Mouse (Mus musculus) intestine, embryonic 15.5 days (tissue): ENCODE measurements around the gene Vps36. TPM values are rescaled to one million over a fixed set of nuclear protein-coding genes. Genes with fewer than 3 reads are reported as not detected.
A peak's percentile ranks its signal among the peaks of the same experiment; 100 is the strongest.

Experiments
- ATAC-seq: fragments of 200-750 bp; cut with Nextera tagmentation; 2 replicates; pipeline ENCODE4 v1.8.0; 2017; ENCODE audit warnings: moderate TSS enrichment, moderate library complexity
- H3K27ac ChIP-seq: fragments of 300-500 bp; sonication (generic); 2 replicates; pipeline ENCODE4 v1.5.1; 2015; ENCODE audit warnings: mild to moderate bottlenecking, inconsistent platforms
- H3K27me3 ChIP-seq: fragments of 300-500 bp; sonication (generic); replicated peaks from 2 replicates; pipeline ENCODE4 v1.6.1; 2015; ENCODE audit warnings: inconsistent platforms
- H3K36me3 ChIP-seq: fragments of 300-500 bp; sonication (generic); 2 replicates; pipeline ENCODE4 v1.6.1; 2015; ENCODE audit warnings: inconsistent platforms
- H3K4me1 ChIP-seq: fragments of 300-500 bp; sonication (generic); replicated peaks from 2 replicates; pipeline ENCODE4 v1.6.1; 2015; ENCODE audit warnings: inconsistent platforms
- H3K4me2 ChIP-seq: fragments of 300-500 bp; sonication (generic); replicated peaks from 2 replicates; pipeline ENCODE4 v1.6.1; 2015; ENCODE audit warnings: mild to moderate bottlenecking, inconsistent platforms
- H3K4me3 ChIP-seq: fragments of 300-500 bp; sonication (generic); replicated peaks from 2 replicates; pipeline ENCODE4 v1.5.1; 2015; ENCODE audit warnings: inconsistent platforms
- H3K9ac ChIP-seq: fragments of 300-500 bp; sonication (generic); 2 replicates; pipeline ENCODE4 v1.6.1; 2015; ENCODE audit warnings: inconsistent platforms
- H3K9me3 ChIP-seq: fragments of 300-500 bp; sonication (generic); 2 replicates; pipeline ENCODE4 v1.6.1; 2016; ENCODE audit warnings: inconsistent platforms
- WGBS: fragments of 180-500 bp; shearing (Covaris S2); methylation state at CpG from one replicate; pipeline ENCODE4 v1.1.7; 2015; 5-methylcytosine and 5-hydroxymethylcytosine counted together
- polyA plus RNA-seq: library from polyadenylated mRNA; unstranded; fragments of >200 nt; fragmentation: Nextera tagmentation; extraction: Ambion mirVana; gene quantifications from 2 replicates; pipeline ENCODE4 v1.2.1, GENCODE M21; 2015

The Vps36 gene
- polyA plus RNA-seq, 1 experiment from 2014 or later = 37.1 TPM

DNA sequence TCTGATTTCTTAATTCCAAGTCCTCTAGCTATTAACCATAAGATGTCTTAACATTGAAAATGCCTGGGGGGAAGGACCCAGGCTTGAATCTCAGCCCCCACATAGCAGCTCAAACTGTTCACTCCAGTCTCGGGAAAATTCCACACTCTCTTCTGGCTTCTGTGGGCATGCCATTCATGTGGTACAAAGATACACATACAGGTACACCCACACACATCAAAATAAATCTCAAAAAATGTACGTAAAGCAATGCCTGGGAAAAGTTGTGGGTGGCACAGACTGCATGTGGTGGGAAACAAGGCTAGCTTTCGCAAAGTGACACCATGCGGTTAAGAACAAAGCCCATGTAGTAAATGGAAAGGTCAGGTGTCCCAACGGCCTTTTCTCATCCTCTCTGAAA is 23.4 kb upstream of the Vps36 start:
- Histone ChIP-seq H3K4me1 (0 out of 2 replicates have a peak, but pooled peaks cover 6% of the 10 kb centered on the region), H3K36me3 (peaks cover 12% of the 10 kb centered on the region), H3K4me3 (no peak overlapping the region), H3K27me3 (no peaks in the 10 kb centered on the region), H3K9ac (no peak overlapping the region), H3K9me3 (no peaks in the 10 kb centered on the region), H3K27ac (no peak overlapping the region), H3K4me2 (no peak overlapping the region)
- no peak for ATAC-seq
- WGBS = 93% methylated on average over 5 of the region's 5 CpGs

DNA sequence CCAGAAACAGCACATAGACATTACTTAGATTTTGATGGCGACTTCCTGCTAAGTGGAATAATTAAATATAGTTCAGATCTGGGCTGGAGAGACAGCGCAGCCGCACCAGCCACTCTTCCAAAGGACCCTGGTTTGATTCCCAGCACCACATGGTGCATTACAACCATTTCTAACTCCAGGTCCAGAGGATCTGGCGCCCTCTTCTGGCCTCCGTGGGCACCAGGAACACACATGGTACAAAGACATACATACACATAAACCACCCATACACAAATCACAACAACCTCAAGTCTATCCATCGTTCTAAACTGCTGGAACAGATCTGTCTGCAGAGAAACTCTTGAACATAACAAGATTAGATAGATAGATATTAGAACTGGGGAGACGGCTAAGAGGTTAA is 16.6 kb upstream of the Vps36 start:
- Histone ChIP-seq H3K4me1 (no peaks in the 10 kb centered on the region), H3K4me3 (no peak overlapping the region), H3K27ac (no peak overlapping the region), H3K9ac (no peak overlapping the region), H3K4me2 (no peak overlapping the region), H3K27me3 (no peaks in the 10 kb centered on the region), H3K9me3 (no peaks in the 10 kb centered on the region), H3K36me3 (peaks cover 20% of the 10 kb centered on the region)
- no peak for ATAC-seq
- WGBS = 97% methylated on average over 7 of the region's 7 CpGs

DNA sequence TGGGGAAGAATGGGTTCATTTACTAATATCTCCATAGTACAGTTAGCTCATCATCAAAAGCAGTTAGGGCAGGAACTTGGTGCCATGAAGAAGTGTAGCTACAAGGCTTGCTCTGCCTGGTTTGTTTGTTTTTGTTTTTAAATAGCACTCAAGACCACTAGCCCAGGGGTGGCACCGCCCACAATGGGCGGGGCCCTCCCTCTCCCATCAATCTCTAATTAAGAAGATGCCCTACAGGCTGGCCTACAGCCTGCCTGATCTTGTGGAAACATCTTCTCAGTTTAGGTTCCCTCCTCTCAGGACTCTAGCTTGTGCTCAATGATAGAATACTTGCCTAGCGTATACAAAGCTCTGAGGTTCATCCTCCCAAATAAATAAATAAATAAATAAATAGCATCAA is 7.7 kb upstream of the Vps36 start:
- no peak overlapping the region for H3K27ac ChIP-seq
- H3K4me2 ChIP-seq = peak overlapping the region; percentile 77
- no peaks in the 10 kb centered on the region for H3K27me3 ChIP-seq
- peak overlapping the region; percentile 59 for H3K9ac ChIP-seq
- peak; percentile 52 for ATAC-seq
- peak overlapping the region; percentile 70 for H3K4me3 ChIP-seq
- 0 out of 2 replicates have a peak, but pooled peaks cover 10% of the 10 kb centered on the region for H3K4me1 ChIP-seq
- WGBS = under 1% methylated on average over 3 of the region's 3 CpGs
- no peaks in the 10 kb centered on the region for H3K36me3 ChIP-seq
- no peaks in the 10 kb centered on the region for H3K9me3 ChIP-seq

DNA sequence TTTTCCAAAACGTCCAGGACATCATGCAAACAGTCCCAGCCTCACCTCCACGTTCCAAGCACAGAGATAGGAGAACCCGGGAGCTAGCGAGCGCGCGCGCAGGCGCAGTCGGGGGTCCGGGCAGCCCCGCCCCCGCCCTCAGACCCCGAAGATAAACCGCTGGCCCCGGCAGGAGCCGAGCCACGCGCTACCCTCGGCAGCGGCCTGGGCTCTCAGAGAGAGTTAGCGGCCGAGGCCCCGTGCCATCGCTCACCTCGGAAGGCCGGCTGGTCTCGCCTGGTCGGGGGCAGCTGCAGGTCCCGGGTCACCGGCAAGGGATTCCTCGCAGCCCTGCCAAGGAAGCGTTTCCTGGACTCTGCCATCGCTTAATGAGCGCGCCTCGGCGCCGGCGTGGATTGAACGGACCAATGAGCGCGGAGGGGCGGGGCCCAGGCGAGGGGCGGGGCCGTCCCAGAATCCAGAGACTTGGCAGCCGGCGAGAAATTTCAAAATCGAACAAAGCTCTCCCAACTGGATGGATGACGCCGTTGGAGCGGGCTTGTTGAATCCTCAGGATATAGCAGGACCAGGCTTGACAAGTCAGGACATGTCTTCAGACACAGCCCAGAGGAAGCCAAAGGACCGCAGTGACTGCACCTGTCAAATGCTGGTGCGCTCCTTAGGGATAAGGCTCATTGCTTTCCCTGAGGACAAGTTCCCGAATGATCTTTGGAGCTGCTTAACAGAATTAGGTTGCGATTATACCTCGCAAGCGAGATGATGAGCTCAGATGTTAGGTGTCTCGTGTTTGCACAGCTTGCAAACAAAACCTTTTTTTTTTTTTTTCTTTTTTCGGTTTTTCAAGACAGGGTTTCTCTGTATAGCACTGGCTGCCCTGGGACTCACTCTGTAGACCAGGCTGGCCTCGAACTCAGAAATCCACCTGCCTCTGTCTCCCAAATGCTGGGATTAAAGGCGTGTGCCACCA is 6.9 kb upstream of the Vps36 start, which contains the start of gene Ckap2:
Gene Ckap2 (minus strand): TSS at position 389 of the 967 bp plus-strand sequence.
- Histone ChIP-seq H3K4me2 (peak within 1 kb of the TSS; percentile 77), H3K27me3 (no peaks in the 10 kb centered on the region), H3K27ac (peak within 1 kb of the TSS; percentile 78), H3K36me3 (no peaks in the 10 kb centered on the region), H3K4me1 (0 out of 2 replicates have a peak, but pooled peaks cover 10% of the 10 kb centered on the region), H3K4me3 (peak within 1 kb of the TSS; percentile 70), H3K9ac (peak within 1 kb of the TSS; percentile 59), H3K9me3 (no peaks in the 10 kb centered on the region)
- peak; percentile 99 for ATAC-seq
- WGBS = 2% methylated on average over 63 of the region's 63 CpGs

DNA sequence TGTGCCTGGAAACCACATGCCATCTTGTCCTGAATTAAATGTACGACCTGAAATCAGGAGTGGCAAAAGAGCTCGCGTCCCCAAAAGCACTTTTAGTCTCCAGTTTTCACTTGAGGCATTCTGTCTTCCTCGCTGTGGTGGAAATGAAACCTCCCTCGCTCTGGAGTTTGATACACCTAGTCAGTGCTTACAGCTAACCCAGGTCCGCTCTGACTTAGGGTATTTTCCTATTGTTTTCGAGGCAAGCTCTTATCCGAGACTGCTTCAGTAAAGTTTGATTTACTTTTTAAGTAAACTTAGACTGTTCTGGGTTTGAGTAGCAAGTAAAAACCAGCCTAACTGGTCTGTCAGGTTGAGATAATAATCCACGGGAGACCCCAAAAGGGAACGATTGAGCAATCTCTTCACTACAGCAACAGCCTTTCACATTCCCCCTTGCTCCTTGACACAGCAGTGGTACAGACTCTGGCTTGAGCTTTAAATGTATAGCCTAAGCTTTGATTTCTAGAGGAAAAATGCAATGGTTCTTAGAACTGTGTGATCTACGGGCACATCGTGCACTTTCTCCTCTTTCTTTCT is 912 bp downstream of the Vps36 start:
- no peaks in the 10 kb centered on the region for H3K27me3 ChIP-seq
- peak; percentile 66 for ATAC-seq
- no peaks in the 10 kb centered on the region for H3K36me3 ChIP-seq

DNA sequence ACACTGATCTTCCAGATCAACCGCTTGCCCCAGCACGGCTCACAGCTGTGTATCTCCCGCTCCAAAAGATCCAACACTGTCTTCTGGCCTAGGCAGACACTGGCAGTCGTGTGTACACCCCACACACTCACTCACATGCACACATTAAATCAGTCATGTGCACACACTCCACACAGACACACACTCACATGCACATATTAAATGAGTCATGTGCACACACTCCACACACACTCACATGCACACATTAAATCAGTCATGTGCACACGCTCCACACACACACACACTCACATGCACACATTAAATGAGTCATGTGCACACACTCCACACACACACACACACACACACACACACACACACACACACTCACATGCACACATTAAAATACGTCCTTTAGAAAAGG is 5.3 kb downstream of the Vps36 start:
- H3K9ac ChIP-seq = no peak overlapping the region
- H3K27me3 ChIP-seq = no peaks in the 10 kb centered on the region
- no peaks in the 10 kb centered on the region for H3K9me3 ChIP-seq
- H3K4me3 ChIP-seq = no peak overlapping the region
- ATAC-seq = no peak
- H3K27ac ChIP-seq = no peak overlapping the region
- 0 out of 2 replicates have a peak, but pooled peaks cover 3% of the 10 kb centered on the region for H3K4me1 ChIP-seq
- peaks cover 13% of the 10 kb centered on the region for H3K36me3 ChIP-seq
- H3K4me2 ChIP-seq = no peak overlapping the region
- 84% methylated on average over 6 of the region's 6 CpGs for WGBS

More for the DNA sequence above, 912 bp downstream of the Vps36 start:
- H3K4me3 ChIP-seq = peak overlapping the region; percentile 80
- WGBS = 15% methylated on average over 12 of the region's 12 CpGs
- 0 out of 2 replicates have a peak, but pooled peaks cover 3% of the 10 kb centered on the region for H3K4me1 ChIP-seq
- peak overlapping the region; percentile 50 for H3K4me2 ChIP-seq
- H3K9ac ChIP-seq = peak overlapping the region; percentile 95
- H3K27ac ChIP-seq = peak overlapping the region; percentile 99
- H3K9me3 ChIP-seq = no peaks in the 10 kb centered on the region

DNA sequence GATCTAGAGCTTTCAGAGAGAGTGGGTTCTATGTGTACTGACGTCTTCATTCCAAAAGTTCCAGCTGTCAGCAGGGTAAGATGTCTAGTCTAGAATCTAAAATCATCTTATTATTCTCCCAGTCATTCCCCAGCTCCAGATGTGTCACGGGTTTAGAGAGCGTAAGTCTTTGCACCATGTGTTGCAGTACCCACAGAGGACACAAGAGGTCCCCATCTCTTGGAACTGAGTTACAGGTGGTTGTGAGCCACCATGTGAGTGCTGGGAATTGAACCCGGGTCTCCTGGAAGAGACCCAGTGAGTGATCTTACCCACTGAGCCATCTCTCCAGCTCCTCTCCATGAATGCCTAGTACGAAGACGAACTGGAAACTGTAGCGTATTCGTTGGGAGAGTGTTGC is 6.9 kb downstream of the Vps36 start:
- no peaks in the 10 kb centered on the region for H3K9me3 ChIP-seq
- no peak for ATAC-seq
- H3K36me3 ChIP-seq = peaks cover 13% of the 10 kb centered on the region
- H3K27ac ChIP-seq = no peak overlapping the region
- WGBS = 97% methylated on average over 8 of the region's 8 CpGs
- H3K9ac ChIP-seq = no peak overlapping the region
- H3K27me3 ChIP-seq = no peaks in the 10 kb centered on the region
- H3K4me3 ChIP-seq = no peak overlapping the region
- 0 out of 2 replicates have a peak, but pooled peaks cover under 1% of the 10 kb centered on the region for H3K4me1 ChIP-seq
- H3K4me2 ChIP-seq = no peak overlapping the region

DNA sequence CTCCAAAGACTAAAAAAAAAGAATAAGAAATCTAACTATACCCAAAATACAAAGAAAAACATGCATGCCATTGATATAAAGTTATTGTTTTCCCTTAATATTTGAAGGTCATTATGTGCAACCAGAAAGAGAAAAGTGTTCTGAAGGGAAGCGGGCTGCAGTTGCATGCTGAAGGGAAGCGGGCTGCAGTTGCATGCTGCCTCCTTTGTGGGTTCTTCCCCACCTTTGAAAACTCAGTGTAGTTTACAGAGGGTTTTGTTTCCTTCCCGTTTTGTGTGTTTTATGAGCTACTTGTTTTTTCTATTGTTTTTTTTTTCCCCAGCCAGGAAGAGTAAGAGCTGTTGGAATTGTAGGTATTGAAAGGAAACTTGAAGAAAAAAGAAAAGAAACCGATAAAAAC is 14.9 kb downstream of the Vps36 start:
- no peak overlapping the region for H3K9ac ChIP-seq
- no peak overlapping the region for H3K4me2 ChIP-seq
- no peaks in the 10 kb centered on the region for H3K27me3 ChIP-seq
- no peak for ATAC-seq
- no peak overlapping the region for H3K4me3 ChIP-seq
- H3K9me3 ChIP-seq = no peaks in the 10 kb centered on the region
- peaks cover 14% of the 10 kb centered on the region for H3K36me3 ChIP-seq
- WGBS = 72% methylated on average over 4 of the region's 4 CpGs
- 0 out of 2 replicates have a peak, but pooled peaks cover 2% of the 10 kb centered on the region for H3K4me1 ChIP-seq
- no peak overlapping the region for H3K27ac ChIP-seq

DNA sequence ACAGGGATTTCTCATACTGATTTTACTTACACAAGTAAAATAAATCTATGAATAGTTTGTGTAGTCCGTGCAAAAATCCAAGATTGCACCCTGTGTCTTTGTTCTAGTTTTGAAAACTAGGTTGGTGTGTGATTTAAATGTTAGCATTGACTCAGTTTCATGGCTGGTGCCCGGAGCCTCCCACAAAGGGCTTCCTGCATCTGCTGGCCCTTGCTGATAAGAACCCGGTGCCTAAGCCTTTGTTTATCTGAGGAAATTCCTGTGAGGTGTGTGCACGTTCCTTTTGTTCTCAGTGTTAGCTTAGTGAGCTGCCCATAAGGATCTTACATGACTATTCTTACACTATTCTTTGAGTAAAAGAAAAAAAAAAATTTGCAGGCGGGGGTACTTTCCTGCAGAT is 16.4 kb downstream of the Vps36 start:
- WGBS = 18% methylated on average over 5 of the region's 5 CpGs

DNA sequence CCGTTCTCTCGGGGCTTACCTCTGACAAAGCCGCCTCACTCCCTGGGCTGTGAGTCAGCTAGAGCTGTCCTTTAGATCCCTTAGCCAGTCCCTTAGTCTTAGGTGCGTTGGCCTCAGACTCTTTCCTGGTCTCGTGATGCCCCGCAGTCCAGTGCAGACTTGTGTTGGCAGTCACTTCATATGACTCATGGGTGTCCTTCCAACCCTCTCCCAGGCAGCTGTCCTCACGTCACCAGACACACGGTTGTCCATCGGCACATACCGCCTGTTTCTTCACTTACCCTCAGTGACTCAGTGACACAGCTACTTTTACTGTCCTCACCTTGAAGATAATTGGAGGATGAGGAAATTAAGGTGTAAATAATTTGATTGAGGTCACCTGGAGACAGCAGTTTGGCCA is 22.2 kb downstream of the Vps36 start:
- Histone ChIP-seq H3K4me1 (no peaks in the 10 kb centered on the region), H3K4me2 (no peak overlapping the region), H3K27ac (no peak overlapping the region), H3K27me3 (no peaks in the 10 kb centered on the region), H3K9me3 (no peaks in the 10 kb centered on the region), H3K9ac (no peak overlapping the region), H3K36me3 (peaks cover 30% of the 10 kb centered on the region), H3K4me3 (no peak overlapping the region)
- WGBS = 95% methylated on average over 10 of the region's 10 CpGs
- no peak for ATAC-seq

More for the DNA sequence above, 16.4 kb downstream of the Vps36 start:
- H3K27me3 ChIP-seq = no peaks in the 10 kb centered on the region
- no peaks in the 10 kb centered on the region for H3K9me3 ChIP-seq
- peaks cover 18% of the 10 kb centered on the region for H3K36me3 ChIP-seq
- ATAC-seq = peak; percentile 71; the same call in 1 of the 2 replicates
- H3K27ac ChIP-seq = no peak overlapping the region
- H3K9ac ChIP-seq = no peak overlapping the region
- H3K4me1 ChIP-seq = 0 out of 2 replicates have a peak, but pooled peaks cover 2% of the 10 kb centered on the region
- no peak overlapping the region for H3K4me2 ChIP-seq
- H3K4me3 ChIP-seq = no peak overlapping the region

DNA sequence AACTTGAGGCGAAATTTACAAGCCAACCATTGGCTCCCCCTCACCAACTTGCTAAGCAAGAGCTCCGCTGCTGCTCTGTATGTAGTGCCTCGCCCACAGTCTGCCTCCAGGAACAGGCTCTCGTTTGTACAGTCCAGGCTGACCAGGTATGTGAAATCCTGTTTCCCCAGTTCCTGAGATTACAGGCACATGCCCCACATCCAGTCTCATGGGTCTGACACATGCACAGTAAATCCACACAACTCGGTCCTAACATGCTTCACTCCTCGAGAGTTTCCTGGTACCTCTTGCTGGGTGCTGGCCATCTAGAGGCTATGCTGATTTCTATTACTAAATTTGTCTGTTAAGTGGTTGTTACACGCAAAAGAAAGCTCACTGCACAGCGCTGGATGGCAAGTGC is 33.8 kb downstream of the Vps36 start:
- peak; percentile 48; the same call in 1 of the 2 replicates for ATAC-seq
- Histone ChIP-seq H3K4me1 (0 out of 2 replicates have a peak, but pooled peaks cover 2% of the 10 kb centered on the region), H3K27ac (no peak overlapping the region), H3K9me3 (no peaks in the 10 kb centered on the region), H3K27me3 (no peaks in the 10 kb centered on the region), H3K36me3 (0 out of 2 replicates have a peak, but pooled peaks cover 4% of the 10 kb centered on the region), H3K4me3 (no peak overlapping the region), H3K4me2 (peak overlapping the region; percentile 96; the same call in 1 of the 2 replicates), H3K9ac (no peak overlapping the region)
- 55% methylated on average over 8 of the region's 8 CpGs for WGBS
